Mouse (Mus musculus) hematopoietic multipotent progenitor cell, adult 10-12 weeks (in vitro differentiated cells): ENCODE measurements around the gene Ribc1. TPM values are rescaled to one million over a fixed set of nuclear protein-coding genes. Genes with fewer than 3 reads are reported as not detected.

ENCODE experiments used
- polyA plus RNA-seq: library from polyadenylated mRNA; stranded (reverse); fragments of >175 nt; gene quantifications from 2 replicates; pipeline ENCODE4 v1.2.3, GENCODE M21; 2012; ENCODE audit warnings: low replicate concordance

The Ribc1 gene
- polyA plus RNA-seq, result 0.23 and 0.73 TPM in 2 replicates

DNA sequence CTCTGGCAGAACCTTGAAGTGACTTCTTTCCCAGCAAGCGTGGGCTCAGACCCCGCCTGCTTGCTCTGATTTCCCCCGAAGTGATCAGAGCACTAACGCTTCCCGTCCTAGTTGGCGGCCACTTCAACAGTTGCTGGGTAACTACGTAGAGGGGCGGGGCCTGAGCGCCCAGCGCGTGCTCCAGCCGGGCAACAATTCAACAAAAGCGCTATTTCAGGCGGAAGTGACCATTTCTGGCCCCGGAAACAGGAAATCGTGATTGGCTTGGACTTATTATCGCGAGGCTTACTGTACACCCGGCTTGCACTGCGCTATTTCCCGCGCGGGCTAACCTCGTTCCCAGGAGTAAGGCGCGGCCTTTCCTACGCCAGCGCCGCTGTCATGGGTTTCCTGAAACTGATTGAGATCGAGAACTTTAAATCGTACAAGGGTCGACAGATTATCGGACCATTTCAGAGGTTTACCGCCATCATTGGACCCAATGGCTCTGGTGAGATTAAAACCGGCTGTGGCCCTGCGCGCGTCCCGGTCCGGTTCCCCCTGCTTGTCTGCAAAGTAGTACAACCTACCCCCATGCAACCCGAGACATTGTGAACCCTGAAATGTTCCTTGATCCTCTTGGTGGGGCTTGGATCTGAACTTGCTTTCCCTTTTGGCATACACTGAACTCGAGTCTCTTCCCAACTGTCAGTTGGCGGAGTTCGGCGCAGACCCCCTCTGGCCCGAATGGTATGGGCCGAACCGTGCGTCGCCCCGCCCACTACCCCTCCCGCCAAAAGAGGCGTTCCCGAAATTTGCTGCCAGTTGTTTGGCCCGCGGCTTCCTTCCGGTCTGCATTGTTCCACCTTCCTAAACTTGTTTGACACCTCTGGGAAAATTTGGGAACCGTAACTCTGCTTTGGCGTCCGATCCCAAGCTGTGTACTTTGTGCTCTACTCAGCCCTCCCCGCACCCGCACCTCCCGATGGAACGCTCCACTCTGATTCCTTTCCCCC is at the start of gene Ribc1, which contains the start of gene Smc1a:
Gene Ribc1, minus strand, starts transcription at position 145 of the 995 bp plus-strand sequence.
Gene Smc1a, plus strand, starts transcription at position 278 of the 995 bp plus-strand sequence.

DNA sequence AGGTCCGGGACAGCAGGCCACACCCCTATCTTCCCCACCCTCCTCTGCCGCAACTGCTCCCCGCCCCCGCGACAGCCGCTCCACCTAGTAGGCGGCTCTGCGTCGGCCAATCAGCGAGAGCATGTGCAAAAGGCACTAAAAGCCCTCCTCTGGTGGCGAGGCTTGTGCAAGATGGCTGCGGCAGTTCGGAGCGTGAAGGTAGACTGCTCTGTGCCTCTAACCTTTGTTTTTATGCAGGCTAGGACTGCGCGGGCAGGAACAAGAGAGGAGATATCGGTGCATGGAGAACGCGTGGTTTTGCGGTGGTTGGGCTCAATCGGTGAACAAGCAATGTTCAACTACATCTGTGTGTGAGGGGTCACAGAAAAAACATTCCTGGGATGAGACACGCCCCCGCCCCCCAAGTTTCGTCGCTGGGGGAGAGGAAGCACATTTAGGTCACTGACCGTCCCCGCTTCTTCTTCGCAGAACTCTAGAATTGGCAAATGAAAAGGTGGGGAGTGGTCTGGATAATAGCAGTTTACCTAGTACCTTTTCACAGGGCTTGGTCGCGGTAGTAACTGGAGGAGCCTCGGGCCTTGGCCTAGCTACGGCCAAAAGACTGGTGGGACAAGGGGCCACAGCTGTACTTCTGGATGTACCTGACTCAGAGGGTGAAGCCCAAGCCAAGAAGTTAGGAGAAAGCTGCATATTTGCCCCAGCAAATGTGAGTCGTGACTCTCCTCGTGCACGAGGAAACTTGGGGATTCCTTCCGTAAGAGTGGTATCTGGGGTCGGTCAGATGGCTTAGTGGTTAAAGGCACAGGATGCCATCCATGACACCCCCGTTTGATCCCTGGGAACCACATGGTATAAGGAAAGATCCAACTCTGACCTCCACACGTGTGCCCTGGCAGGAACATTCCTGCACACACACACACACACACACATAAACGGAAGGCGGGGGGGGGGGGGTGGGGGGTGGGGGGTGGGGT is 14.1 kb downstream of the Ribc1 start, which contains the start of gene Hsd17b10:
Gene Hsd17b10, plus strand, starts transcription at position 109 of the 974 bp plus-strand sequence.

Other genes starting within 250 kb of the Ribc1 start
- gene Huwe1, start 215.5 kb downstream of the Ribc1 start, polyA plus RNA-seq, result 29.1 and 31.5 TPM in 2 replicates
- gene Hsd17b10, start 14.4 kb downstream of the Ribc1 start, polyA plus RNA-seq, result 9.8 and 20.6 TPM in 2 replicates
- 3.0 and 12.7 TPM in 2 replicates for gene Smc1a, start 133 bp upstream of the Ribc1 start, polyA plus RNA-seq
- 8.6 and 27.9 TPM in 2 replicates for gene Iqsec2, start 128.0 kb upstream of the Ribc1 start, polyA plus RNA-seq
- gene Kdm5c, start 216.7 kb upstream of the Ribc1 start, polyA plus RNA-seq, result 41.6 and 68.1 TPM in 2 replicates